Mouse (Mus musculus): ENCODE measurements around the gene Rbfox3.

- TF ChIP-seq CTCF (IDR thresholded peaks at IDR 0.05; ENCODE audit: extremely low read depth, insufficient read length, insufficient replicate concordance, low read depth, low read length) (no peak), POLR2A (IDR thresholded peaks at IDR 0.05; ENCODE audit: low read depth, low read length) (no peak)
These were observed 63.4 kb downstream of the Rbfox3 start for GRCm38 (mm10) chr11:118847986-118848385.

Measured in small intestine, adult 2 months (tissue).